Mouse (Mus musculus) right cerebral cortex, postnatal 10 days (tissue): ENCODE results near the gene Fkbp9.

Experiments
- DNase-seq, 2 experiments: peaks; one replicate each; pipeline ENCODE4 v3.0.0; 2021; ENCODE audit warnings: low spot score in 2 of 2

Gene Fkbp9

DNA sequence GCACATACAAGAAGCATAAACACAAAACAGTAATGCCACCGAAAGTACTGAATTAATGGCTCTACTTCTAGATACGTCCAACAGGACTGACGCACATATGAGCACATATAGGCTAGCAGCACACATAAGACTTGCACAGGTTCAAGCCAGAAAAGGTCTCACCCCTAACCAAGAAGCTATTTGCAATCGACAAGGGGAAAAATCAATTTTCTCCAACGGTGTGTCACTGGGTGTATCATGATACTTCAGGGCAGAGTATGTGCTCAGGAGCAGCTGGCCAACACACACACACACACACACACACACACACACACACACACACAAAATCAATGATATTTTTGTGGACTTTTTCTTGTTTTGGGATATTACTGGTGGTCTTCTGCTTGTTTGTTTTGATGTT, 73.6 kb downstream of the Fkbp9 start:
- DNase-seq: no peak

DNA sequence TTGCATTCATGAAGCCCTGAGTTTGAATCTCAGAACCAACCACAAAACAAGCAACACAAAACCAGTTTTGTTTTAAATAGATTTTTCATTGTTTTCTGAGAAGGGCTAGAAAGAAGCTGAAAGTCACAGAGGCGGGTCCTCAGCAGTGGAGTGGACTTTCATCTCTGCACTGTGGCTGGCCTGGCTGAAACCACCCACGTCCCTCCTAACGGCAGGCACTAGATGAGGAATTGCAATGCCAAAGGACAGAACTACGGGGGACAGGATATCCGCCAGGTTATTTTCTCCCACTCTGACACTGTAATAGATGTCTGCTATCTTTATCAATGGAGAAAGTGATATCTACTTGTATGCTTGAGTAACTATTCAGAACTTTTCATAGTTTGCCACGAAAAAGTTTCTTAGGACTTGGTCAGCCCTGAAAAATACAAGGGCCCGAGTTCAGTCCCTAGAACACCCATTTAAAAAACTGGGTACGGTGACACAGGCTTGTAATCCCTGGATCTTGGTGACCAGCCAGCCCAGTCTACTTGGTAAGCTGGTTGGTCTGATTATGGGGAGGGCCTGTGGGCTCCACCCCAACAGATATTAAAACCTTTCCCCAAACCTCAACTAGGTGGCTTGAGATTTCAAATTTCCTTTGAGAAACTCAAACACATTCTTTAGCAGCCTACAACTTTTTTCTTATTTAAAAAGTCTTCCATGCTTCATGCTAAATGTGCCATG, 74.4 kb downstream of the Fkbp9 start:
- DNase-seq: no peak

DNA sequence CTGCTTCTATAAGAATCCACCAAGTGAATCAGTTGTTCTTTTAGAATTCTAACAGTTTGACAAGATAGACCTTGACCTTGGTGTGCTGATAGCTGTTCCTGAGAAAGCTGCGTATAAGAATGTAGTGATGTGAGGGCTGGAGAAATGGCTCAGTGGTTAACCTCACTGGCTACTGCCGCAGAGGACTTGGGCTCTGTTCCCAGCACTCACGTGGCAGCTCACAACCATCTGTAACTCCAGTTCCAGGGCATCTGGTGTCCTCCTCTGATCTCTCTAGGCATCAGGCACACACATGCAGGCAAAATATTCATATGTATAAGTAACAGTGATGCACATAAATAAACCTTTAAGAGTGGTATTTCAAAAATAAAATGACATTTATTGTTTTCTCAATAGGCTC, 76.1 kb downstream of the Fkbp9 start:
- DNase-seq: peak; percentile 45 to 60

DNA sequence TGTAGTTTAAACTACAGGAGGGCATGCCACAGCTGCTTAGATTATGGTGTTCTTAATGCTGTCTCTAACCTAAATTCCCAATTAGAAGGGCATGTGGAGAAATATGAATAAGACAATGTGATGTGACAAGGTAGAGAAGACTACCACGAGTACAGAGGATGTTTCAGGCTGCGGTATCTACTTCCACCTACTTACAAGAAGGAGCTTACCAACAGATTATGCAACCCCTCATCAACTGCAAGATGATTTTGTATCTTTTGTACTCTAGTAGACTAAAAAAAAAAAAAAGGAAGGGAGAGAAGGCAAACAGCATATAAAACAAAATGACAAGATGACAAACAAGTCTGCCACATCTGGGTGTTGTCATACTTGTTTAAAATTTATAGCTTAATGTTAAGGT, 76.5 kb downstream of the Fkbp9 start:
- no peak for DNase-seq

DNA sequence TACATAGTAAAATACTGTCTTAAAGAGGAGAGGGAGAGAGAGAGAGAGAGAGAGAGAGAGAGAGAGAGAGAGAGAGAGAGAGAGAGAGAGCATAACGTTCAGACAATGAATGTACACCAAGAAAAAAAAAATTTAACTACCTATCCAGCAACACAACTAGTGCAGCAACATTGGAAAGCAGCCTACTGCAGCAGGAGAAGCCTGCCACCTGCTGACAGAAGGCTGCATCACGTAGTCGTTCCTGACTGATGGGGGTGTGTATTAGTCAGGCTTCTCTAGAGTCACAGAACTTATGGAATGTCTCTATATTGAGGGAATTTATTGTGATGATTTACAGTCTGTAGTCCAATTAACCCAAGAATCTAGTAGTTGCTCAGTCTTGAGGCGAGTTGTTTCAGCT, 77.1 kb downstream of the Fkbp9 start:
- peak; percentile 62 to 73 for DNase-seq

DNA sequence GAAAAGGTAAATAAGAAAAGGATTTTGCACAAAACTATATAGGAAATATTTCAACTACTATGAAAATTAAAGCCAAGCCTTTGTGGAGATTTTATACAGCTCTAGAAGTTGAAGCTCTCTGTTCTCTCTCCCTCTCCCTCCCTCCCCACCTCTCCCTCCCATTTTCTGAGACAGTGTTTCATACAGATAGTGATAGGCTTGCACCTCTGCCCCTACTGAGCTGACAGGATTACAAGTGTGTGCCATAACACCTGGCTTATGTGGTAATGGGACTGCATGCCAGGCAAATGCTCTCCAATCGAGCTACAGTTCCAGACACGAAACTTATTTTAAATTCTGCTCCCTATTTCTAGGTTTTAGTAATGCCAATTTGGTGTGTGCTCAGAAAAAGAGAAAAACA, 79.1 kb downstream of the Fkbp9 start:
- no peak for DNase-seq

DNA sequence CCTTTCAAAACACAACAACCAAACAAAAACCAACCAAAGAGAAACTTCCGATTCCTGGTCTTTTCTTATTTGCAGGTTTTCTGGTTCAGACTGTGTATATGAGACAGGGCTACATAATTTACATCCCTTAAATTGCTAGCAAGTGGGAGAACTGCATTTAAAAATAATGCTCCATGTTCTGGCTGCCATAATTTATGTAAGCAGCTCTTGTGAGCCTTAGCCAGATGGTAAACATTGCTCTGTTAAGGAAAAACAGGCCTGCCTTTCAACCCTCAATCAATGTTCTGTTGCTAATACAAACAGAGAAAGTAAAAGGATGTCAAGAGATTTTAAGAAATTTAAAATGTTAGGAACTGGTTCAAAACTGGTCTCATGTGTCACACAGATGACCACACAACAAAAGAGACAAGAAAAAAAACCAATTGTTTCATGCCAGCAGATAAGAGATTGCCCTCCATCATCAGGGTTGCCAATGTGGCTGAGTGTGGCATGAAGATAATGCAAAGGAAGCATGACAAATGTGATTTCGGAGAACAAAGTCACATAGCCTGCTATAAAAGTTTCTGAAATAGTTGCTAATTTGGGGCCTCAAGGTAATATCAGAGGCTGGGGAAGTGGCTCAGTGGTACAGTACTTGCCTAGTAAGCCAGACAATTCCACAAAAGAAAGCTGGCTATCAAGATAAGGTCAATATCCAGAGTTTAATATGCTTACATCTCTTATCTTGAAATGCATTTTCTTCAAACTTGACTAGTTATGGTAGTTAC, 81.4 kb downstream of the Fkbp9 start:
- no peak for DNase-seq

DNA sequence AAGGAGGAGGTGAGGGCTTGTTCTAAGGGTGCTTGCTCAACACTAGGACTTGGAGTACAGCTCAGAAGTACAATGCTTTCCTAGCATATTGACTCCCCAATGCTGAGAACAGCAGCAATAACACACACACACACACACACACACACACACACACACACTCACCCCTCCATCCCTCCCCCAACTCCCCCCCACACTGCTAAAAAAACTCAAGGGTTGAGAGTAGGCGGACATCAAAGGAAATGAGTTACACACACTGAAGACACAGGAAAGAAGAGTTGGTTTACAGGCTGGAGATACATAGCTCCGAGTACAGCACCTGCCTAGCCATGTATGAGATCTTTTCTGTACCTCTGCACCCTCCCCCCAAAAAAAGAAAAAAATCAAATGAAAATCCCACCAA, 84.4 kb downstream of the Fkbp9 start:
- DNase-seq: no peak

DNA sequence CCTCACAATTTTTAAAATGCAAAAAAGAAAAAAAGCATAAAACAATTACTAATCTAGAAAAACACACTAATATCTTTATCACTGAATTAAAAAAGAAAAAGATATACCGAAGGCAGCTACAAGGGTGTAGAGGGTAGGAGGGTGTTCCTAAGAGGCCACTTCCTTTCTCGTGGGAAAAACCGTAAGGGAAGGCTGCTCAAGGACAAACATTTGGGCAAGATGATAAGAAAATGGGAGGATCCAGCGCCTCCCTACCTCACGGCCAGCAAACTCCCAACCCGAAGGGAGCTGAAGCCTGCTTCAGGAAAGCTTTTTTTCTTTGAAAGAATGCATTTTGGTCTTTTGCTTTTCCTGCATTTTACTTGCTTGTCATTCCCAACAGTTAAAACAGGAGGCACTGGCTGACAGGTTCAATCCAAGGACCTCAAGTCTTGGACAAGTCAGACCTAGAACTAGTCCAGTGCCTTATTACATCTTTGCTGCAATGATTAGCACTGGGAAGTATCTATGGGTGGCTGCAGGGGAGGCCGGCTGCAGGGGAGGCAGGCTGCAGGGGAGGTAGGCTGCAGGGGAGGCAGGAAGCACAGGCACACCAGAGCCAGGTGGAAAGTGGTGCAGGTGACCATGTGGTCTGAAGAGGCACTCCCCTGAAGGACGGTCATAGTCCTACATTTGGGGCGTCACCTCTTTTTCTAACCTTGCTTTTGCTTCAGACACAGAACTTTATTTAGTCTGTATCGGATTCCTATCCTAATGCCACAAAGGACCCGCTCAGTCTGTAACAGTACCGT, 85.9 kb downstream of the Fkbp9 start:
- DNase-seq: no peak

DNA sequence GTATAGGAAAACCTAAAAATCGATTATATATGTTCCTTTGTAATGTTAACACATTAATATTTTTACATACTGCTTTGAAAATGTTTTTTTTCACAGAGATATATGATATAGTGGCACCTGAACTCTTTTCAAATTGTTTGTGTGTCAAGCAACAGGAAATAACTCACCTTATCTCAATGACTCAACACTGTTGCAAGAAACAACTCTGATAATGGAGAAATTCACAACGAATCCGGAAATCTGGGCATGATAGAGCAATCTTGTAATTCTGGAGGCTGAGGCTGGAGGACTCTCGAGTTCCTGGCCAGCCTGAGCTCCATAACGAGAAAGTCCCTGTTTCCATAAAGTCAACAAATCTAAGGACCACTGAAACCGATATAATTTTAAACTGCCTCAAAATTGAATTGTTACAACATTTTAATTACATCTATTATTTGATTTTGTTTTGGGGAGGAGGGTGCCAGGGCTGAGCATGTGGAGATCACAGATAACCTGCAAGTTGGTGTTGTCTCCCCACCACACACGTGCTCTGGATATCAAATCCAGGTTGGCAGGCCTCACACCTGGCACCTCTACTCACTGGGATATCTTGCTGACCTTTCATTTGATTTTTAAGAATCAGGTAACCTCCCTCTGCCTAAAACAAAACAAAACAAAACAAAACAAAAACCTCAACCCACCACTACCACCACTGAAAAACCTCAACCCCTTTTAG, 87.6 kb downstream of the Fkbp9 start:
- DNase-seq: no peak

DNA sequence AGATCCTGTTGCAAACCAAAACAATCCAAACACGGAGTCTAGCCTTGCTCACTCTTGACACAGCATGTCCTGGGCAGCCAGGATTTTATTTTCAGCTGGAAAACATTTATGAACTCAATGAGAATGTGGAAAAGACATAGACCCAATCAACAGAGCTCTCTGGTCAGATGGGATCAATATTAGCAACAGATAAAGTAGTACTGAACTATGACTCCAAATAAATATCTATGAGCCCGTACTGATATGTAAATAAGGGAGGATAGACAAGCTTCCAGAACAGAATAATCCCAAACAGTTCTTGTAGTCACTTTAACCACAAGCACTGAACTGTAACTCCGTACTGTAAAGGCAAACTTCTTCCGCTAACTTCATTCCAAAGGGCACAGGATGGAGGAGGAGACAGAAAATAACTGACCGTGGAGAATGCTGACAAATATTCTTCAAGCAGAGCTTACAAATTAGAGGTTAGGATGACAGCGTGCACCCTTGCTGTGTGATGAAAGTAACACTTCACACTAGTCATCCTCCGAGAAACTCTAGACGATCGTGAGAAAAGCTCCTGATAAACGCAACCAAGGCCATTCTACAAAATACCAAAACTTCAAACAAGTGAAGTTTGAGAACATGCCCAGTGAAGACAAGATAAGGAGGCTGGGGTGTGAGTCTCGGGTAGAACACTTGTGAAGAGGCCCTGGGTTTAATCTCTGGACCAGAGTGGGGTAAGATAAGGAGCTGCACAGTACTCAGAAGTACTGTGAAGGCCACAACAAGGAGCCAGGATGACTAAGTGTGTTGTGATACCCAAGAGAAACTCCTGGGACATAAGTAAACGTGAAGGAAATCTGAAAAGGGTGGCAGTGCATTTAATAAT, 88.6 kb downstream of the Fkbp9 start:
- DNase-seq: no peak

DNA sequence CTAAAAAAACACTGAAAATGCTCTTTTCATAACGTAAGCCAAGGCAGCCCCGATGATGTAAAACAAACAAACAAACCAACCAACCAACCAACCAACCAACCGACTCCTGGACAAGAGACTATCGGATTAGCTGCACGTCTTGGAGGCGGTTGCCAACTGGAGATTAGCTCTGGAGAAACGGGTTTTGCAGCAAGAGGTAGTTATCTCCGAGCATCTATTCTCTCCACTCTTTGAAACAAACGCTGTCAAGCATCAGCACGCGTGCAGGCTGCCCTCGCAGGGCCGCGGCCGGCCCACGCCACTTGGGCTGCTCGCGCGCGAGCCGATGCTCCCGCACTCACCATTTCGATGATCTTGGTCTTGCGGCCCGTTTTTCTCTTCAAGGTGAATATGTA, 91.5 kb downstream of the Fkbp9 start:
- no peak for DNase-seq

DNA sequence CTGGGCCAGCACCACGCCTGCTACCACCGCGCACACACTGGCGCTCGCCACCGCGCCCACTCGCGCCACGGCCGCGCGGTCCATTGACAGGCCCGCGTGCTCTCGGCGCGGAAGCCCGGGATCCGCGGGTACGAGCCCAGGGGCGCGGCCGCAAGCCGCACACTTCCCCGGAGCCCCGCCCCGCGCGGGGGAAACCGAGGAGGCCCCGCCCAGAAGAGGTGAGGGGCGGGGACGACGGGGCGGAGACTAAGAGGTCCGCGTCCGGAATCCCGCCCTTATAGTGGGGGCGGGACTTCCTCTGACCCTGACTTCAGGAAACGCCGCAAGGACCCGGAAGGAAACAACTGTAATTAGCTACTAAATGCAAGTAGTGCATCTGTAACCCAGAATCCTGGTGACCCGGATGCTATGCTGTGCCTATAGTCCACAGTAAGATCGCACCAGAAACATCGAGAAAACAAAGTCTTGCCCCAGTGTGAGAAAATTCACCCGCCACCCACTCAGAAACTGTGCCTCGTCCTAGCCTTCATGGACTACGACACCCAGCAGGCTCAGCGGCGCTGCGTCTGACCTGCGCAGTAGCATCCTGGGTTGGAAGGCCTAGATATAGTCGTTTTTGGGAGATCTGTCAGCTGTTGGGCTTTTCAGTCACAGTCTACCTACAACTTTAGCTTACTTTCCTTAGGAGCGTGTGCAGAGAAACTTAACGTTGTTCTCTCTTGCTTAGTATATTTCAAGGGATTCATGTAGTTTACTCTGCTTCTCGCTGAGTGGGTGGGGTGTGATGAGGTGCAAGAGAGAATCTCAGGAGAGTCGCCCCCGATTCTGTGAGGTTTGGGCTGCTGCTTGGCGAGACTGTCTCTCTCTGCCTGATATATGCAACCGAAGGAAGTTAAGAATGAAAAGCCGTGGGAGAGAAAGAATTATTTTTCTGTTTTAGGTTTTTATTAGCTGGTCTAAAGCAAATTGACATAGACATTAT, 92.2 kb downstream of the Fkbp9 start, which contains the start of the genes Nt5c3 and Vmn1r4:
Gene Nt5c3 (minus strand): TSS at position 207 of the 982 bp plus-strand sequence.
Gene Vmn1r4 (plus strand): TSS at position 290 of the 982 bp plus-strand sequence.
- DNase-seq: peak; percentile 96 to 97
